Comparison of ENCODE assay signal across 11 mouse cellular contexts in the genomic region with DNA sequence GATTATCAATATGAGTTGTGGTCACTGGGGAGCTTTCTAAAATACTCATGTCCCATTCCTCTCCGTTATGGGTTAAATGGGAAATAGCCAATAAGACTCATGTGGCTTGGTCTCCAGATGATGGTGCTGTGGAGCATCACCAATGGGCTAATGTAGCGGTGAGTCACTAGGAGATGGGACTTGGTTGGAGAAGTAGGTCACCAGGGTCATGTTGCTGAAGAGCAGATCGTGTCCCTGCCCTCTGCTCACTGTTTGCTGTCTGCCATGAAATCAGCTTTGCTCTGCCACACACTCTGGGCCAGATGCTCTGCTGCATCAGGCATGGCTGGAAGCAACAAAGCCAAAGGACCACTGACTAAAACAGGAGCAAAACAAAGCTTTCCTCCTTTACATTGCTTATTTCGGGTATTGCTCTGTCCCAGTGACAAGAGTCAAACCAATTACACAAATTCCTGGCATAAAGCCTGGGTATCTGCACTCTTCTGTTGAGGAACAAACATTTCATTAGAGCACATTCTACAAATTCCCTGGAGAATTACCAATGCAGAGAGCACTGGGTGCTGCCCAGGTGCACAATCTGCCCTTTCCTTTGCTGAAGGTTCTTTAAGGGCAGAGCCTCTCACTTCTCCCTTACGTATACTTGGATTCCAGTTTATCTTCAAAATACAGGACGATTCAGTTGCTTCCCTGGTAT. TPM values are rescaled to one million over a fixed set of nuclear protein-coding genes. Genes with fewer than 3 reads are reported as not detected.
DNase-seq lines count a peak whose midpoint lies in the region; ATAC-seq and TF ChIP-seq lines count a peak whose summit lies in the region.
"Had no signal": no experiment of that assay in that cellular context is flagged by ENCODE, and none has a peak within 500 bp of the region (broad histone marks: within the 10 kb centered on the region; RNA-seq: fewer than 3 reads in every experiment).

No protein-coding gene starts in this region.

- H3K4me2 ChIP-seq in hindbrain, postnatal 0 days (ENCODE audit: low read depth, low read length): no peak overlapping the region
- H3K4me2 ChIP-seq in hindbrain, embryonic 16.5 days (ENCODE audit: low read length): no peak overlapping the region
- H3K4me2 ChIP-seq in midbrain, embryonic 15.5 days: no peak overlapping the region
- H3K4me2 ChIP-seq: neural tube, embryonic 13.5 days had no signal

- no peaks in the 10 kb centered on the region for H3K9me3 ChIP-seq in hindbrain, postnatal 0 days (ENCODE audit: low read length)
- H3K9me3 ChIP-seq in hindbrain, embryonic 16.5 days (ENCODE audit: control insufficient read depth, low read length): no peaks in the 10 kb centered on the region
- H3K9me3 ChIP-seq in midbrain, embryonic 15.5 days: no peaks in the 10 kb centered on the region
- H3K9me3 ChIP-seq: limb, embryonic 10.5 days; neural tube, embryonic 13.5 days had no signal

- no peak for ATAC-seq in hindbrain, postnatal 0 days
- no peak for ATAC-seq in hindbrain, embryonic 16.5 days
- ATAC-seq in midbrain, embryonic 15.5 days (replicated peaks): no peak

- no peak for TF ChIP-seq POLR2A in lung, adult 2 months (IDR thresholded peaks at IDR 0.05; ENCODE audit: borderline replicate concordance, extremely low read depth, low read depth, low read length)

- no peaks in the 10 kb centered on the region for H3K4me1 ChIP-seq in hindbrain, postnatal 0 days (ENCODE audit: insufficient read depth, low read length)
- H3K4me1 ChIP-seq in hindbrain, embryonic 16.5 days (ENCODE audit: control insufficient read depth, insufficient read depth, low read depth, low read length): no peaks in the 10 kb centered on the region
- peaks cover 2% of the 10 kb centered on the region for H3K4me1 ChIP-seq in lung, adult 2 months (ENCODE audit: control insufficient read depth, insufficient read depth, low read length)
- H3K4me1 ChIP-seq in midbrain, embryonic 15.5 days: no peaks in the 10 kb centered on the region
- H3K4me1 ChIP-seq: limb, embryonic 10.5 days; neural tube, embryonic 13.5 days had no signal

- no peak overlapping the region for H3K4me3 ChIP-seq in hindbrain, postnatal 0 days (ENCODE audit: low read length)
- H3K4me3 ChIP-seq in hindbrain, embryonic 16.5 days (ENCODE audit: low read length): no peak overlapping the region
- no peak overlapping the region for H3K4me3 ChIP-seq in lung, adult 2 months (replicated peaks; ENCODE audit: extremely low read depth, low read depth, low read length)
- H3K4me3 ChIP-seq in midbrain, embryonic 15.5 days: no peak overlapping the region
- H3K4me3 ChIP-seq: limb, embryonic 10.5 days; neural tube, embryonic 13.5 days had no signal

- no peak for DNase-seq in hindbrain, postnatal 0 days (ENCODE audit: low spot score)
- DNase-seq in MN1 (ENCODE audit: low spot score): peak; percentile 74
- peak; percentile 33 for DNase-seq in adrenal gland, adult 8-10 months
- no peak for DNase-seq in lung, adult 2 months
- no peak for DNase-seq in right cerebral cortex, postnatal 25 days
- DNase-seq in left cerebral cortex, postnatal 25 days (ENCODE audit: low spot score in 2 of 2): no peak
- DNase-seq: spleen, adult 18-20 months had no signal

- no peaks in the 10 kb centered on the region for H3K27me3 ChIP-seq in hindbrain, postnatal 0 days (ENCODE audit: insufficient read depth, low read length)
- H3K27me3 ChIP-seq in hindbrain, embryonic 16.5 days (replicated peaks; ENCODE audit: control insufficient read depth, insufficient read depth, low read length): no peaks in the 10 kb centered on the region
- no peaks in the 10 kb centered on the region for H3K27me3 ChIP-seq in midbrain, embryonic 15.5 days (replicated peaks)
- H3K27me3 ChIP-seq: neural tube, embryonic 13.5 days had no signal

- WGBS in hindbrain, postnatal 0 days: 78% methylated on average over 6 of the region's 6 CpGs
- 82% methylated on average over 6 of the region's 6 CpGs for WGBS in hindbrain, embryonic 16.5 days
- WGBS in lung, adult 2 months: 60% methylated on average over 6 of the region's 6 CpGs
- 87% methylated on average over 6 of the region's 6 CpGs for WGBS in midbrain, embryonic 15.5 days

- H3K9ac ChIP-seq in hindbrain, postnatal 0 days (replicated peaks; ENCODE audit: low read length): no peak overlapping the region
- H3K9ac ChIP-seq in hindbrain, embryonic 16.5 days (ENCODE audit: low read depth, low read length): no peak overlapping the region
- H3K9ac ChIP-seq in midbrain, embryonic 15.5 days: no peak overlapping the region
- H3K9ac ChIP-seq: neural tube, embryonic 13.5 days had no signal

- TF ChIP-seq CTCF in hindbrain, postnatal 0 days (IDR thresholded peaks at IDR 0.05; ENCODE audit: low read depth): peak; percentile 11
- 0 out of 2 replicates have a peak, but pooled peaks have one; percentile 5 for TF ChIP-seq CTCF in lung, adult 2 months (IDR thresholded peaks at IDR 0.05; ENCODE audit: insufficient read depth, low read length)

- no peaks in the 10 kb centered on the region for H3K36me3 ChIP-seq in hindbrain, postnatal 0 days (ENCODE audit: insufficient read depth, low read length)
- H3K36me3 ChIP-seq in hindbrain, embryonic 16.5 days (ENCODE audit: control insufficient read depth, insufficient read depth, low read length): peaks cover 4% of the 10 kb centered on the region
- H3K36me3 ChIP-seq in midbrain, embryonic 15.5 days (replicated peaks): no peaks in the 10 kb centered on the region
- H3K36me3 ChIP-seq: limb, embryonic 10.5 days had no signal

- H3K27ac ChIP-seq in hindbrain, postnatal 0 days: no peak overlapping the region
- no peak overlapping the region for H3K27ac ChIP-seq in hindbrain, embryonic 16.5 days (ENCODE audit: low read depth, low read length)
- no peak overlapping the region for H3K27ac ChIP-seq in midbrain, embryonic 15.5 days
- H3K27ac ChIP-seq: limb, embryonic 10.5 days; neural tube, embryonic 13.5 days had no signal

- intact Hi-C loops in left cerebral cortex, postnatal 25 days (cut with DNase I): no loop called here

RNA-seq across cellular contexts. Expression of a gene that starts 58.8 kb away (rescaled TPM):
- 15.1 and 15.2 TPM in 2 replicates for total RNA-seq in hindbrain, postnatal 0 days (2014; rRNA removed)
- polyA plus RNA-seq in hindbrain, postnatal 0 days (2015; fragmentation: Nextera tagmentation; extraction: Ambion mirVana): 26.8 and 28.0 TPM in 2 replicates
- polyA plus RNA-seq in hindbrain, embryonic 16.5 days (2015; fragmentation: Nextera tagmentation; extraction: Ambion mirVana): 21.0 and 23.7 TPM in 2 replicates
- total RNA-seq in adrenal gland, adult 8-10 months (2022): 10 to 100 TPM; 24.3 to 28.4 (median 24.9) TPM
- 3.9 and 6.7 TPM in 2 replicates for polyA plus RNA-seq in lung, adult 2 months (2012; rRNA removed)
- polyA plus RNA-seq in midbrain, embryonic 15.5 days (2015; fragmentation: Nextera tagmentation; extraction: Ambion mirVana): 27.3 and 29.2 TPM in 2 replicates
- total RNA-seq in left cerebral cortex, postnatal 25 days (2021): 10 to 100 TPM; 21.4 to 22.8 TPM

RNA-seq across cellular contexts. Expression of a gene that starts 59.1 kb away (rescaled TPM):
- 36.9 and 38.7 TPM in 2 replicates for total RNA-seq in hindbrain, postnatal 0 days (2014; rRNA removed)
- polyA plus RNA-seq in hindbrain, postnatal 0 days (2015; fragmentation: Nextera tagmentation; extraction: Ambion mirVana): 8.4 and 10.4 TPM in 2 replicates
- 9.8 and 10.9 TPM in 2 replicates for polyA plus RNA-seq in hindbrain, embryonic 16.5 days (2015; fragmentation: Nextera tagmentation; extraction: Ambion mirVana)
- total RNA-seq in adrenal gland, adult 8-10 months (2022): 10 to 100 TPM; 15.1 to 24.6 (median 19.1) TPM
- 17.5 and 23.7 TPM in 2 replicates for polyA plus RNA-seq in lung, adult 2 months (2012; rRNA removed)
- polyA plus RNA-seq in midbrain, embryonic 15.5 days (2015; fragmentation: Nextera tagmentation; extraction: Ambion mirVana): 9.9 and 10.5 TPM in 2 replicates
- total RNA-seq in left cerebral cortex, postnatal 25 days (2021): 10 to 100 TPM; 46.3 to 48.2 TPM

Comparison
In these comparisons a context has a peak if more than half of its experiments do, and no peak if none do; other contexts are left out.
1. DNase-seq: peak in MN1 (single experiment) and adrenal gland, adult 8-10 months (single experiment); none in hindbrain, postnatal 0 days (single experiment), lung, adult 2 months (single experiment), right cerebral cortex, postnatal 25 days (single experiment) and left cerebral cortex, postnatal 25 days (0 of 2).